Mouse (Mus musculus) kidney, embryonic 15.5 days (tissue): ENCODE measurements around the gene Glb1l. TPM values are rescaled to one million over a fixed set of nuclear protein-coding genes. Genes with fewer than 3 reads are reported as not detected.
A peak's percentile ranks its signal among the peaks of the same experiment; 100 is the strongest.

Source experiments
- ATAC-seq: fragments of 200-750 bp; cut with Nextera tagmentation; replicated peaks from 2 replicates; pipeline ENCODE4 v1.8.0; 2017; ENCODE audit warnings: moderate TSS enrichment; ENCODE audit not compliant: low FRiP score
- H3K27ac ChIP-seq: fragments of 300-500 bp; sonication (generic); 2 replicates; pipeline ENCODE4 v1.5.1; 2015; ENCODE audit warnings: mild to moderate bottlenecking, inconsistent platforms
- H3K27me3 ChIP-seq: fragments of 300-500 bp; sonication (generic); 2 replicates; pipeline ENCODE4 v1.6.1; 2015; ENCODE audit warnings: inconsistent platforms
- H3K36me3 ChIP-seq: fragments of 300-500 bp; sonication (generic); 2 replicates; pipeline ENCODE4 v1.6.1; 2015; ENCODE audit warnings: inconsistent platforms
- H3K4me1 ChIP-seq: fragments of 300-500 bp; sonication (generic); 2 replicates; pipeline ENCODE4 v1.6.1; 2015; ENCODE audit warnings: inconsistent platforms
- H3K4me2 ChIP-seq: fragments of 300-500 bp; sonication (generic); 2 replicates; pipeline ENCODE4 v1.6.1; 2015; ENCODE audit warnings: moderate library complexity, mild to moderate bottlenecking, inconsistent platforms
- H3K4me3 ChIP-seq: fragments of 300-500 bp; sonication (generic); replicated peaks from 2 replicates; pipeline ENCODE4 v1.5.1; 2015; ENCODE audit warnings: mild to moderate bottlenecking, inconsistent platforms
- H3K9ac ChIP-seq: fragments of 300-500 bp; sonication (generic); 2 replicates; pipeline ENCODE4 v1.6.1; 2015; ENCODE audit warnings: mild to moderate bottlenecking, inconsistent platforms
- H3K9me3 ChIP-seq: fragments of 300-500 bp; sonication (generic); replicated peaks from 2 replicates; pipeline ENCODE4 v1.6.1; 2016; ENCODE audit warnings: inconsistent platforms
- WGBS: fragments of 180-500 bp; shearing (Covaris S2); methylation state at CpG from one replicate; pipeline ENCODE4 v1.1.7; 2015; ENCODE audit warnings: mixed read lengths; 5-methylcytosine and 5-hydroxymethylcytosine counted together
- polyA plus RNA-seq: library from polyadenylated mRNA; unstranded; fragments of >200 nt; fragmentation: Nextera tagmentation; extraction: Ambion mirVana; gene quantifications from 2 replicates; pipeline ENCODE4 v1.2.1, GENCODE M21; 2015

Glb1l gene
- polyA plus RNA-seq, 1 experiment from 2014 or later, result 44.9 TPM

- Histone ChIP-seq H3K4me3 (no peak overlapping the region), H3K27ac (no peak overlapping the region), H3K4me1 (no peaks in the 10 kb centered on the region), H3K36me3 (no peaks in the 10 kb centered on the region), H3K4me2 (no peak overlapping the region), H3K9me3 (no peaks in the 10 kb centered on the region), H3K9ac (no peak overlapping the region), H3K27me3 (peaks cover 3% of the 10 kb centered on the region)
- WGBS, result 82% methylated on average over 1 of the region's 1 CpGs
- ATAC-seq, result no peak
Measured at GRCm38 (mm10) chr1:75227653-75228052, 17.0 kb upstream of the Glb1l start.

GRCm38 (mm10) chr1:75226138-75226537, 15.5 kb upstream of the Glb1l start:
- no peaks in the 10 kb centered on the region for H3K9me3 ChIP-seq
- no peaks in the 10 kb centered on the region for H3K36me3 ChIP-seq
- no peak overlapping the region for H3K4me3 ChIP-seq
- H3K4me1 ChIP-seq, result no peaks in the 10 kb centered on the region
- ATAC-seq, result no peak
- peaks cover 12% of the 10 kb centered on the region for H3K27me3 ChIP-seq
- no peak overlapping the region for H3K4me2 ChIP-seq
- H3K27ac ChIP-seq, result no peak overlapping the region
- no peak overlapping the region for H3K9ac ChIP-seq
- 44% methylated on average over 2 of the region's 2 CpGs for WGBS

- Histone ChIP-seq H3K27ac (no peak overlapping the region), H3K27me3 (peaks cover 19% of the 10 kb centered on the region), H3K4me2 (no peak overlapping the region), H3K4me1 (no peaks in the 10 kb centered on the region), H3K36me3 (no peaks in the 10 kb centered on the region), H3K9ac (no peak overlapping the region), H3K9me3 (no peaks in the 10 kb centered on the region), H3K4me3 (no peak overlapping the region)
- 66% methylated on average over 3 of the region's 3 CpGs for WGBS
- no peak for ATAC-seq
Measured at GRCm38 (mm10) chr1:75225473-75225872, 14.9 kb upstream of the Glb1l start.

GRCm38 (mm10) chr1:75223532-75223931, 12.9 kb upstream of the Glb1l start:
- H3K4me2 ChIP-seq, result no peak overlapping the region
- H3K4me3 ChIP-seq, result no peak overlapping the region
- H3K27ac ChIP-seq, result no peak overlapping the region
- peaks cover 38% of the 10 kb centered on the region for H3K27me3 ChIP-seq
- WGBS, result 60% methylated on average over 6 of the region's 6 CpGs
- ATAC-seq, result no peak
- no peaks in the 10 kb centered on the region for H3K9me3 ChIP-seq
- peaks cover 16% of the 10 kb centered on the region for H3K4me1 ChIP-seq
- H3K36me3 ChIP-seq, result no peaks in the 10 kb centered on the region
- no peak overlapping the region for H3K9ac ChIP-seq

- peaks cover 22% of the 10 kb centered on the region for H3K4me1 ChIP-seq
- no peak overlapping the region for H3K9ac ChIP-seq
- no peaks in the 10 kb centered on the region for H3K9me3 ChIP-seq
- H3K27ac ChIP-seq, result no peak overlapping the region
- no peak overlapping the region for H3K4me3 ChIP-seq
- H3K4me2 ChIP-seq, result no peak overlapping the region
- ATAC-seq, result no peak
- H3K36me3 ChIP-seq, result no peaks in the 10 kb centered on the region
- 80% methylated on average over 6 of the region's 6 CpGs for WGBS
- peaks cover 44% of the 10 kb centered on the region for H3K27me3 ChIP-seq
Measured at GRCm38 (mm10) chr1:75222926-75223325, 12.3 kb upstream of the Glb1l start.

GRCm38 (mm10) chr1:75221538-75221937, 10.9 kb upstream of the Glb1l start:
- H3K4me3 ChIP-seq, result no peak overlapping the region
- 75% methylated on average over 3 of the region's 3 CpGs for WGBS
- ATAC-seq, result no peak
- H3K27me3 ChIP-seq, result peaks cover 57% of the 10 kb centered on the region
- H3K4me1 ChIP-seq, result peaks cover 30% of the 10 kb centered on the region
- no peak overlapping the region for H3K4me2 ChIP-seq
- H3K36me3 ChIP-seq, result no peaks in the 10 kb centered on the region
- no peak overlapping the region for H3K27ac ChIP-seq
- no peak overlapping the region for H3K9ac ChIP-seq
- no peaks in the 10 kb centered on the region for H3K9me3 ChIP-seq

- Histone ChIP-seq H3K36me3 (peaks cover 18% of the 10 kb centered on the region), H3K9ac (peak within 1 kb of the TSS; percentile 57), H3K4me1 (peaks cover 42% of the 10 kb centered on the region), H3K4me3 (peak within 1 kb of the TSS; percentile 59), H3K4me2 (peak within 1 kb of the TSS; percentile 98), H3K27ac (peak within 1 kb of the TSS; percentile 32; the same call in 1 of the 2 replicates), H3K9me3 (no peaks in the 10 kb centered on the region), H3K27me3 (peaks cover 57% of the 10 kb centered on the region)
- under 1% methylated on average over 34 of the region's 34 CpGs for WGBS
- peak; percentile 69 for ATAC-seq
Measured at GRCm38 (mm10) chr1:75219531-75219930, 8.9 kb upstream of the Glb1l start, which contains the start of gene Tuba4a. Gene Tuba4a, minus strand, starts transcription at chr1:75219865.

- peak; percentile 85 for ATAC-seq
- Histone ChIP-seq H3K4me2 (peak overlapping the region; percentile 98), H3K36me3 (peaks cover 23% of the 10 kb centered on the region), H3K9ac (peak overlapping the region; percentile 57), H3K27me3 (peaks cover 57% of the 10 kb centered on the region), H3K27ac (peak overlapping the region; percentile 32; the same call in 1 of the 2 replicates), H3K9me3 (no peaks in the 10 kb centered on the region), H3K4me1 (peaks cover 43% of the 10 kb centered on the region), H3K4me3 (peak overlapping the region; percentile 59)
- WGBS, result under 1% methylated on average over 24 of the region's 24 CpGs
Measured at GRCm38 (mm10) chr1:75219078-75219477, 8.5 kb upstream of the Glb1l start.

- Histone ChIP-seq H3K36me3 (peaks cover 30% of the 10 kb centered on the region), H3K27ac (peak overlapping the region; percentile 46; the same call in 1 of the 2 replicates), H3K4me2 (peak overlapping the region; percentile 98), H3K9ac (peak overlapping the region; percentile 57), H3K27me3 (peaks cover 57% of the 10 kb centered on the region), H3K4me1 (peaks cover 50% of the 10 kb centered on the region), H3K9me3 (no peaks in the 10 kb centered on the region), H3K4me3 (peak overlapping the region; percentile 59)
- under 1% methylated on average over 38 of the region's 38 CpGs for whole genome bisulfite sequencing
- ATAC-seq, result peak; percentile 10; the same call in 1 of the 2 replicates
Measured at GRCm38 (mm10) chr1:75218227-75219001, 7.8 kb upstream of the Glb1l start.

- H3K27ac ChIP-seq, result peak overlapping the region; percentile 46; the same call in 1 of the 2 replicates
- H3K4me3 ChIP-seq, result peak overlapping the region; percentile 59
- WGBS, result 2% methylated on average over 6 of the region's 6 CpGs
- H3K4me2 ChIP-seq, result peak overlapping the region; percentile 98
- H3K9ac ChIP-seq, result 0 out of 2 replicates have a peak overlapping the region, but pooled peaks have one; percentile 57
- peaks cover 55% of the 10 kb centered on the region for H3K4me1 ChIP-seq
- peaks cover 35% of the 10 kb centered on the region for H3K36me3 ChIP-seq
- no peaks in the 10 kb centered on the region for H3K9me3 ChIP-seq
- H3K27me3 ChIP-seq, result peaks cover 57% of the 10 kb centered on the region
- no peak for ATAC-seq
Measured at GRCm38 (mm10) chr1:75217893-75218226, 7.2 kb upstream of the Glb1l start.

GRCm38 (mm10) chr1:75216797-75217585, 6.4 kb upstream of the Glb1l start:
- ATAC-seq, result no peak
- no peaks in the 10 kb centered on the region for H3K9me3 ChIP-seq
- H3K9ac ChIP-seq, result no peak overlapping the region
- H3K27me3 ChIP-seq, result peaks cover 51% of the 10 kb centered on the region
- H3K36me3 ChIP-seq, result peaks cover 44% of the 10 kb centered on the region
- 69% methylated on average over 13 of the region's 13 CpGs for WGBS
- peak overlapping the region; percentile 59 for H3K4me3 ChIP-seq
- H3K4me1 ChIP-seq, result peaks cover 63% of the 10 kb centered on the region
- peak overlapping the region; percentile 98 for H3K4me2 ChIP-seq
- H3K27ac ChIP-seq, result 0 out of 2 replicates have a peak overlapping the region, but pooled peaks have one; percentile 27

- ATAC-seq, result no peak
- no peak overlapping the region for H3K9ac ChIP-seq
- WGBS, result 90% methylated on average over 9 of the region's 9 CpGs
- H3K4me2 ChIP-seq, result no peak overlapping the region
- peaks cover 47% of the 10 kb centered on the region for H3K36me3 ChIP-seq
- peaks cover 73% of the 10 kb centered on the region for H3K4me1 ChIP-seq
- H3K27me3 ChIP-seq, result peaks cover 41% of the 10 kb centered on the region
- no peak overlapping the region for H3K4me3 ChIP-seq
- no peaks in the 10 kb centered on the region for H3K9me3 ChIP-seq
- H3K27ac ChIP-seq, result peak overlapping the region; percentile 82; the same call in 1 of the 2 replicates
Measured at GRCm38 (mm10) chr1:75215785-75216184, 5.2 kb upstream of the Glb1l start.
